Mouse (Mus musculus) cerebellum, adult 11 months (tissue): ENCODE data around the gene Siae.

ENCODE experiments used
- DNase-seq: peaks from one replicate; pipeline ENCODE4 v3.0.0; 2022

Gene Siae

DNA sequence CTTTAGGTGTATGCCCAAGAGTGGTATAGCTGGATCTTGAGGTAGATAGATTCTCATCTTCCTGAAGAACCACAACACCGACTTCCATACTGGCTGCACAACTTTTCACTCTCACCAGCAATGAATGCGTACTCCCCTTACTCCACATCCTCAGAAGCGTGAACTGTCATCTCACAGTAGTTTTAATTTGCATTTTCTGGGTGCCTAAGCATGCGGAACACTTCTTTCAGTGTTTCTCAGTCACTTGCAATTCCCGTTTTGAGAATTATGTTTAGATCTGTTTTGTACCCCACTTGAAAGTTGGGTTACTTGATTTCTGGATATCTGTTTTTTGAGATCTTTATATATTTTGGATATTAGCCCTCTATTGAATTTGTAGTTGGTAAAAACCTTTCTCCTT is 28.1 kb downstream of the Siae start:
- DNase-seq, result no peak

DNA sequence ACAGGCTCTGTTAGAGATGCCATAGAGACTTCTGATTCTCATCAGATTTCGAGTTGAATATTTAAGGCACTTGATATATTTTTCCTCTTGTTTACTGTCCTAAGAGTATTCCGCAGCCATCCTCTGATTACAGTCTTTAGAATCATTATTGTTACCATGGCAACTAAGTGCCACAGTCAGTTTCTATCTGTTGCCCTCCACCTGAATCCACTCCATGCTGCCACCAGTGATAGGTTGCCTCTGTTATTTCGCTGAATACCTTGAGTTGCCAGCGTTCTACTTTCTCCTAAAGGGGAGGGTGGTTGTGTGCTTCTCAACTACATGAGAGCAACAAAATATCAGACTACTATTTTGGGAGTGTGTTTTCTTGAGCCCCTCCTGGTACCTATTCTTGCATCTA is 31.2 kb downstream of the Siae start:
- DNase-seq, result no peak

DNA sequence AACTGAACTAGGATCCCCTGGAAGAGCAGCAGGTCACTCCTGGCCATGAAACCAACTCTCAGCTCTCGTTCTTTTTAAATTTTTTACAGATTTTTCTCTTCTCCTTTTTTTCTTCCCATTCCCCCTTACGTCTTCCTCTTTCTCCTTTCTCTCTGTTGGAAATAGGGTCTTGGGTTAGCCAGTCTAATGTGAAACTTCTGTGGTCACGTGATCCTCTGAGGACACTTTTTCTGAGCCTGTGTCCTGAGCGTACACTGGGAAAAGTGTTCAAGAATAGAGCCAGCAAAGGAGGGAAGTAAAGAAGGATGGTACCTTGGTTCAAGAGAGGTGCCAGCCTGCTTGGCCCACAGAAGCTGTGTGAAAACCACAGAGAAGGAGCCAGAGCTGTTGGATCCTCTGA is 34.9 kb downstream of the Siae start:
- DNase-seq, result no peak

DNA sequence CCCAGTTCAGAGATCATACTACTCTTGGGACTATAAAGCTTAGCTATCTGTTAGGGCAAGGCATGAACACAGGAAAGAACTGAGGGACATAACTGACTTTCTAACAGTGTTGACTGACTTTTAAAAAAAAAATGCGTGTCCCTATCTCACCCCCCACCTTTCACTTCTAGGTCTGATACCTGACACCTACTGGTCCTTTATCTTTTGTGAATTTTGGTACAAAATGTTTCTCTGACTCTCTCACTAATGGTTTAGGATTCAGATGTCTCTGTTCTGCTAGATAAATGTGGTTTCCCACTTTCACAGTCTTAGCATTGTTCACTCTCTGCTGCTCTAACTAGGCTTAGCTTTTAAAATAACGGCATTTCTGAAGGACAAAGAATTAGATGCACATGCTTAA is 36.5 kb downstream of the Siae start:
- DNase-seq, result no peak

DNA sequence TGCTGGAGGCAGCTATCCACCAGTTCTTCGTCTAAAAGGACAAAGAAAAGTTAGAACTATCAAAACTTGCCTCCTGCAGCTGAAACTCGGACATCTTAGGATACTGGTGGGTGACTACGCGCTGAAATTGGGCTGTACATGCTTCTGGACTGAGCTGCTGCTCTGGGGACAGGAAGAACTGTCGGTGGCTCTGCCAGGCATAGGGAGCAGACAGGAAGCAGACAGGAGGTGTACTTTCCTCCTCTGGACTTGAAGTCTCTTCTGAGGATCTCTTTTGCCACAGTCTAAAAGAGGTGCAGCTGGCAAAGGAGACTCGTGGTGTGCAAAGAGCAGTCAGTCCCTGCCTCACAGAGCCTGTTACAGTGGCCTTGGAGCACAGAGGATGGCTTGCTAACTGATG is 37.1 kb downstream of the Siae start:
- DNase-seq, result no peak

DNA sequence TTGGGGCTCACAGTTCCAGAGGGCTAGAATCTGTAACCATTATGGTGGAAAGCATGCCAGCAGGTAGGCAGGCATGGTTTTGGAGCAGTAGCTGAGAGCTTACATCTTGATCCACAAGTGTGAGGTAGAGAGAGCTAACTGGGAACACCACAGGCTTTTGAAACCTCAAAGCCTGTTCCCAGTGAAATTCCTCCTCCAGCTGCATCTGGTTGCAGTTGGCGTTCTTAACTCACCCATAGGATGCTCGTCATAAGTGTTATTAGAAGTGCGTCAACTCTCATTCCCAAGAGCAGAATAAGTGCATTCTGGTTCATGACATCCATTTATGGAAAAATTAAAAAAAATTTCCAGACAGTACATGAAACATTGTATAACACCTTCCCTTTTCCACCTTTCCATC is 38.2 kb downstream of the Siae start:
- DNase-seq, result no peak

DNA sequence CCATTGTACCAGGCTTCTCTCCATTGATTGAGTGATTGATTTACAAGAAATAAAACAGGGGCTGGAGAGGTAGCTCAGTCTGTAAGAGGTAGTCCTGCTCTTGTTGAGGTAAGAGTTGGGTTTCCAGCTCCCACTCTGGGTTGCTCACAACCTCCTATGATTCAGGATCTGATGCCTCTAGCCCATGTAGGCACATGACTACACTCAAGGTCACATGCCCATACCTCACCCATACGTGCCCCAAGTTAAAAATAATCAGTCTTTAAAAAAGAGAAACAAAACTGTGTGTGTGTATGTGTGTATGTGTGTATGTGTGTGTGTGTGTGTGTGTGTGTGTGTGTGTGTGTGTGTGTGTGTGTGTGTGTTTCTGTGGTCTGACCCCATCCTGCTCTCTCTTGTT is 40.1 kb downstream of the Siae start:
- no peak for DNase-seq

DNA sequence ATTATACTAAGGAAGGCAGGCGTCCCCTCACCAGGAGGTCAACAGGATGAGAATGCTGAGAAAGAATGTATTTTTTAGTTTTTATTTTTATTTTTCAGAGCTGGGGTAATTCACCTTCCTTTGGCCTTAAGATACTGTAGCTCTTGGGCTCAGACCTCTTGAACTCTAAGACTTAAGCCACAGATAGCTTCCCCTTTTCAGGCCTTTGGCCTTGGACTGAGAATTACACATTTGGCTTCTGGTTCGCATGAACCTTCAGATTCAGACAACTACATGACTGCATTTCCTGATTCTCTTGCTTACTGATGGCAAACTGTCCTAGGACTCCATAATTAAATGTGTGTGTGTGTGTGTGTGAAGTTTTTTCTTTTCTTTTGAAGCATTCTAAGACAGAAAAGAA is 43.1 kb downstream of the Siae start:
- no peak for DNase-seq

DNA sequence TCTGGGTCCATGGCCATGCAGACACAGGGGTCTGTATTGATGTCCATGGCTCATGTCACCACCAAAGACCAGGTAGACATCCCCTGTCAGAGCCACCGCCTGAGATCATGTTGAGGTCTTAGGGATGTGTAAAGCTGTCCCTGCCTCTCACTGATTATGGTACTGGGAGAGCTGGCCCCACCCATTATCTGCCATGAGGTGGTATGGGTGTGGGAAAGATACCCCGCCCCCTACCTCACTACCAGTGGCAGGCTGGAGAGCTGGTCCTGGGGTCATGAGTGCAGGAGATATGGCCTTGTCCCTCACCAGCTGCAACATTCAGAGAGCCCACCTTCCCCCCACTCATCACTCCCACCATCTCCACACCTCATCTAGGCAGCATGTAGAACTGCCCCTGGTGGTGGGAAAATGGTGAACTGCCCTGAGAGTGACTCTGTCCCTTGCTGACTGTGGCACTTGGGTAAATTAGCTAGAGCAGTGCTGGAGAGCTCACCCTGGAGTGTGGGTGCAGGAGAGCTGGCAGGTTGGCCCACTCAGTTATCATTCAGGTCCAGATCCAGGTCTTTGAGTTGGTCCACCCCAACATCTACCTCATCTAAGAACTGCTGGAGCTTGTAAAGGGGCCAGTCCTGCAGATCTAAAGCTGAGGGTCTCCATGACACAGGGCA is 45.2 kb downstream of the Siae start:
- no peak for DNase-seq

DNA sequence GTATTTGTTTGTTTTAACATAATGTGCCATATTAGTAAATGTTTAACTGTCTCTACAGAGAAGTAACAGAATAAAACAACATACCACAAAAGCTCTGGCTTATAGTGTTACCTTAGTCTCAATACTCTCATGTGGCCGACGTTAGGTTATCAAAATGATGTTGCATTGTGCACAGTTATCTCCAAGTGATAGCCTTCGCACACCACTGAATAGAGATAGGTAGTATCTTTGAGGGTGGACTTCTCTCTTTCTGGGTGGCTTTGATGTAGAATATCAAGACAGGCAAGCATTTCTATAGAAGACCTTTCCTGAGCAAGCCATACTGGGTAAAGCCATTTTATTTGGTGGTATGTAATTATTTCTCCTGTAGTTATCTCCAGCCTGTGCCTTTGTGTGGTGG is 49.6 kb downstream of the Siae start:
- DNase-seq, result no peak

DNA sequence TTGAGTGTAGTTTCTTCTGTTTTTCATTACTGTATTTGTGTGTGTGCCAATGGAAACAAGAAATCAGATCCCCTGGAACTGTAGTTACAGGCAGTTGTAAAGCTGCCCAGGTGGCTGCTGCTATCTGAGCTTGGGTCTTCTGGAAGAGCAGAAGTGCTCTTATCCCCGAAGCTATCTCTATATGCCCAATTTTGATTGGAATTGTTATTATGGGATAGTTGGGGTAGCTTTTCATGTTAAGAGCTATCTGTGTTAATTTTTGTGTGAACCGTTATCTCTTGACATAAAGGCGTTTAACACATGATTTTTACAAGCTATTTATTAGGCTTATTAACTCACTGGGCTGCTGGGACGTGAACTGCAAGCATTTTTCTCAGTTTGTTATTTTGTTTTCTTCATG is 54.1 kb downstream of the Siae start:
- DNase-seq, result no peak

DNA sequence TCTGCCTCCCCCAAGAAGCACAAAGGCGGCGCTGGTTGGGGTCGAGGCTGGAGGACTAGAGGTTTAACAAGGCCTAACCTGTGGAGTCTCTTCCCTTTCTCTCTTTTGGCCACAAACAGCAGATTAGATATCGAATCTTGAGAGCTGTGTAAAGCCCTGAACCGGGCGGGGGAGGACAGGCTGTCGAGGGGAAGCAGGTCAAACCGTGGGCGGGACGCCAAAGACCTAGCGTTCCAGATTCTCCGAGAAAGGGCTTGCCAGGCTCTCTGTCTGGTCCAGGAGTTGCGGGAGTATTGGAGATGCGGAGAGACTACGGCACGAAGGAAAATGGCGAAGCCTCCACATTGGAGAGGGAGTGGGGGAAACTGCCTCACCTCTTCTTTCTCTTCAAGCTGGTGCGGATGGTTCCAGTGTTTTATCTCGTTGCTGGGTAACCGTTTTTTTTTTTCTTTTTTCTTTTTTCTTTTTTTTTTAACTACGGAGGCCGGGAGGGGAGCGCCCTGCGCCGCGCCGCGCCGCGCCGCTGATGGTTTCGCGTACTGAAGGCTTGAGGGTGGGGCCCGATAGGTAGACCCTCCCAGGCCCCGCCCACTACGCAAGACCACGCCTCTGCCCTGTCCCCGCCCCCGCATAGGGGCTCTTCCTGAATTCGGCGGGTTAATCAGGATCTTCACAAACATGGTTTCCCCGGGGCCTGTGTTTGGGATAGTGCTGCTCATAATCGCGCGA is 57.8 kb downstream of the Siae start, which contains the start of gene Spa17:
Gene Spa17, minus strand, starts transcription at position 541 of the 729 bp plus-strand sequence.
- peak; percentile 86 for DNase-seq

DNA sequence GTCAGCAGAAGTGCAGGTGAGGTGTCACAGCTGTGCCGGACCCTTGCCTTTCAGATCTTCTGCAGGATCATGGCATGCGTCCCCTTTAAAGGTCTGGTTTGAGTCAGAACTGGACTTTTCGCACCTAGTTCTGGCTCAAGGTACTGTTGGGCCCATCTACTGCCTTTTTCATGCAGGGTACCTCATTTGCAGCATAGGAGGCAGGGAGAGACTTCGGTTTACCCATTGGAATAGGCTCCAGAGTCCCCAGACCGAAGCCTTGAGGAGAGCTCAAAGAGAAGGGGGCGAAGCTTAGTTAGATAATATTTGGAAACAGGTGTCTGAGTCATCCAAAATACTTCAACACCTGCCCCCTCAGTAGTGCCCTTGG is 58.4 kb downstream of the Siae start:
- no peak for DNase-seq

DNA sequence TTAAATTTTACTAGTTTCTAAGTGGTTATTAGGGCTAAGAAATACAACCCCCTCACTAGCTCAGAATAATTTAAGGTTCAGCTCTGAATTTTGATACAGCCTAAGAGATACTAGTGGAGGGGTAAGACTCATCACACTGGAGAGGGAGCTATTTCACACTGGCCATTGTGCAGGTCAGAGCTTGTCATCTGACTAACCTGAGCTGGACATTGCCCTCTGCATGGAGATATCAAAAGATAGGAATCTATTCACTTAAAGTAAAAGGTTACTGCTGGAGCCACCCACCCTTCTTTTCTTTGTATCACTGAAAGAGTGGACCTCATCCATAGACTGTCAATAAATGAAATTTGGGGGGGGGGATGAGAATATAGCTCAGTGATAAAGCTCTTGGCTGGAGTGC is 58.8 kb downstream of the Siae start:
- DNase-seq, result no peak

DNA sequence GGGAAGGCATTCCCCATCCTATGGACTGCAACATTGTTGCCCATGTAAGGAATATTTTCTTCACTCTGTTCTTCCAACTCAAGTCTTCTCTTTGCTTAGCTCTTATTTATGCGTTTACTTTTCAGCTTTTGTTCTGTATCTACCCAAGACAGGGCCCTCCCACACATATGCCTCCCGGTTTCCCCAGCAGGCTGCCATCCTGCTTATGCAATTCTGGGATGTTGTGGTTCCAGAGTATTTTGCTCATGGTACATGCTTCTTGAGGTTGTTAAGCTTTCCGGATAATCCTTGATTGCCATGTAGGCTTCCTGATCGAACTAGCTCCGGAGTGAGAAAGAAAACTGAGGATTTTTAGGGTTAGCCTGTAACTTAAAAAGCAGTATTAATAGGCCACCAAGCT is 59.7 kb downstream of the Siae start:
- no peak for DNase-seq

DNA sequence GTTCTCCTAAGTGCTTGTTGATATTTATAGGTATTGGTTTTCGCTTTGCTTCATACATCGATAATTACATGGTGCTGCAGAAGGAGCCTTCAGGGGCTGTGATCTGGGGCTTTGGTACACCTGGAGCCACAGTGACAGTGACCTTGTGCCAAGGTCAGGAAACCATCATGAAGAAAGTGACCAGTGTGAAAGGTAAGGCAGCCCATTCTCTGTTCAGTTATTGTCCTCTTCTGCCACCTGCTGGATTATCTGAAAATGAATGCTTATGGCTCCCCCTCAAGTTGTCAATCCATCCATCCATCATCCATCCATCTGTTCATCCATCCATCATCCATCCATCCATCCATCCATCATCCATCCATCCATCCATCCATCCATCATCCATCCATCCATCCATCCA is 61.3 kb downstream of the Siae start:
- peak; percentile 27 for DNase-seq

DNA sequence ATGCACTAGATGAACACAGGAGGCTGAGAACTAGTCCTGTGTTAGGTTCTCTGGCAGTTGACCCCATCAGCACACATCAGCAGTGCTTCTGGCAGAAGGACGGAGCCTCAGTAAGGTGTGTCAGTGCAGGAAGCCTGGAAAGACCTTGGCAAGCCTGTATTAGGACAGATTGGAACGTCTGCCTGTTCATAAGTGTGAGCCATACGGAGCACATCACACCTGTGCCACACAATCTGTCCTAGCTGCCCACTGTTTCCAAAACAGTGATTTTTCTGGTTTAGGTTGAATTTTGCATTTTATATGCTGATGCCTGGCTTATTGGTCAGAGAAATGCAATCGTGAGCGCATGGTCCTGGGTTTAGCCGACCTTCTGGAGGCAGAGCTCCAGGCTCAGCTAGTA is 65.8 kb downstream of the Siae start:
- DNase-seq, result peak; percentile 67

DNA sequence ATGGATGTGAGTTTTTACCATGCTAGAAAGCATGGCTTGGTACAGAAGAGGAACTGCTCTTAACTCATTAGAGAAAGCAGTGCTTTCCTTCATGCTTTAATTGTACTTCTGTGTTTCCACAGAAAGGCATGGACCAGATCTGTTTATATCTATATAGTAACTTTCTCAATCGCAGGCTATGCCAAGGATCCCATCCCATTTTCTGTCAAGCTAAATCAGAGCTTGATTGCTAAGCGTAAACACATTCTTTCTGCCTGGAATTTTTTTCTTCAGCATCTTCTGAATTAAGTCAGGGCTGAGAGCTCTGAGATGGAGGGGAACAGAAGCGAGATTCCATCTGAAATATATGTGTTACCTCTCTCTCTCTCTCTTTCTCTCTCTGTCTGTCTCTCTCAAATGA is 68.5 kb downstream of the Siae start:
- DNase-seq, result no peak

DNA sequence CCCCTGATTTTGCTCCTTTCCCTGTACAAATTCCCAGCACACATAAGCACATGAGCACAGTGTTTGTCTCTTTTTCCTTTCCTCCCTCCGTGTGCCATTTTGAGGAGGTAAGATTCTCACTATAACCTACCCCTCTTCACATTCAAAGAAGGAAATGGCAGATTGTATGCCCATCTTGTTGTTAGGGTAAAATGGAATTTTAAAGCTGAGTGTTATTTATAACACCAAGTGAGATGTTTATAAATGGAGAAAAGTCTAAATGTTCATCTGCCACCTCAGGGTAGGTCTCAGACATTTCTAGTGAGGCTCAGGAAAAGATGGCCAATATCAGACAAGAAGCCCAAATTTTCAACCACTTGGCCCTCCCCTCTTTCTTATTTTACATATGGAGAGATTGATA is 69.0 kb downstream of the Siae start:
- DNase-seq, result no peak

DNA sequence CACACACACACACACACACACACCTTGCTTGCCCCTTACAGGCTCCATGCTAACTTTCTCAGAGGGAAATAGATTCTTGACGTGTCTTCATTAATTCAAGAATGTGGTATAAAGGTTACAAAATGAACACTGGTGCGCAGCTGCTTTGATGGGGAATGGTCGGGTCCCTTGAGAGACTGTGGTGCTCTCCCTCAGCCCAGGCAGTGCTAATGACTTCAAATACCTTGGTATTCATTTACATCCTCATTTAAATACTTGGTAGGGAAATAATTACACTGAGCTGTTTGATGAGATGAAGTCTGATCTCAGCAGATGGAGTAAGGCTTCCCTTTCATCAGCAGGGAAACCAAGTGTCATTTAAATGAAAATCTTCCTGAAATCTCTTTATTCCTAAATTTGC is 69.6 kb downstream of the Siae start:
- no peak for DNase-seq

DNA sequence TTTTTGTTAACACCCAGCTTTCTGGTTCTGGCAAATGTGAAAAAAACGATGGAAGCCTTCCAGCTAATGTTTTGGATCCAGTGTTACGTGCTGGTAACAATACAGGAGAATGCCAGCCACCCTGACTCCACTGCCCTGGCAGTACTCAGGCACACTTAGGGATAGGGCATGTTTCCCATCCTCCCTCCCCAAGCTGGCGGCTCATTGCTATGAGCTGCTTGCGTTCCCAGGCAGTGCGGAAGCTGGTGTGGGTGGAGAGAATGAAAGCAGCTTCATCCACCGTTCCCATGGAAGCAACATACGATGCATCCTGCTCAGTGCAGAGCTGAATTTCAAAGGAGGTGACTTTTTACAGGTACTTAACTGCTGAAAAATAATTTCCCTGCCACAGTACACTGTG is 70.1 kb downstream of the Siae start:
- DNase-seq, result peak; percentile 42

DNA sequence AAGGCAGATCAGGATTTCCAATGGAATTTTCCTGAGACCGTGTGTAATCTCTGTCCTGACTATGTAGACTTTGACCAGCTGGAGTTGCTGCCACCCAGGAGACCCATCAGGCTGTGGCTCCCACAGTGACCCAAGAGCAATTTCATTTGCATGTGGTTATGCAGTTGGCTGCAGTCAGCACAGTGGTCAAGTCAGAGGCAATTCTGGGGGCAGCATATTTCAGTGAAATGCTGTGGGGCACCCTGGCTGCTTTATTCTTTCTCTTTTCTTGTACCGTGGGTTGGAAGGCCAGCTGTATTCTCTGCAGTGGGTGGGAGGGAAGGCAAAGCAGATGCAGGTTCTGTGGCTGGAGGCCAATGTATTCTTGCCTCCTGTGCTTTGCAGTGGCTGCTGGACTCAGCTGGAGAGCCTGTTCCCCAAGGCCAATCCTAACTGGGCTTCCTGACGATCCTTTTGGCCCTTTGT is 70.6 kb downstream of the Siae start:
- DNase-seq, result no peak

DNA sequence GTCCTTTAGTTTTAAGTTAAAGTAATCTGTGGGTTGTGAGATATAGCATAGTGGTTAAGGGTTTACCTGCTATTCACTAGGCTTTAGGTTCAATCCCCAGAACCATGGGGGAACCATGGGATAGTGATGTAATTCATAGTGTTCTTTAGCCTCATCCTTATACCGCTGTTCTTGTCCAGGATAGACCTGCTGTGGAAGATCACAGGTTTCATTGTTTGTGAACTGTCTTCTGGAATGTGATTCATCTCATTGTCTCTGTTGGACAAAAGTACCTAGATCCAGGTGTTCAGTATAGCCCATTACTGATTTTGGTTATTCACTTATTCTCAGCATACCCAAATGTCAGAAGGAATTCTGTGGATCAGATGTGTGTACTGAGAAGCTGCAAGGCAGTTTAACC is 71.8 kb downstream of the Siae start:
- DNase-seq, result no peak

DNA sequence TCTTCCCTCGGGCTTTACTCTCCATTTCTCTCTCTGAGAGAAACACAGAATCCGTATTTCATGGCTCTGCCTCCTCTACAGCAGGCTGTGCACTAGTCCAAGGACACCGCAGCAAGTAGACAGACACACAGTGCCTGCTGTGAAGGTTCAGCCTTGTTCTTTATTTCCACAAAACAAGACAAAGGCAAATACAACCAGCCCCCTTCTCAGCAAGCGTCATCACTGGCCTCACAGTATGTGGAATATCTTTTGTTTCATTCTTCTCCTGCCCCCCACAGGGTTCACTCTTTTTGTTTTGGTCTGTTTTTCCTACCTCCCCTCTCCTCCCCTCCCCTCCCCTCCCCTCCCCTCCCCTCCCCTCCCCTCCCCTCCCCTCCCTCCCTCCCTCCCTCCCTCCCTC is 73.1 kb downstream of the Siae start:
- no peak for DNase-seq

DNA sequence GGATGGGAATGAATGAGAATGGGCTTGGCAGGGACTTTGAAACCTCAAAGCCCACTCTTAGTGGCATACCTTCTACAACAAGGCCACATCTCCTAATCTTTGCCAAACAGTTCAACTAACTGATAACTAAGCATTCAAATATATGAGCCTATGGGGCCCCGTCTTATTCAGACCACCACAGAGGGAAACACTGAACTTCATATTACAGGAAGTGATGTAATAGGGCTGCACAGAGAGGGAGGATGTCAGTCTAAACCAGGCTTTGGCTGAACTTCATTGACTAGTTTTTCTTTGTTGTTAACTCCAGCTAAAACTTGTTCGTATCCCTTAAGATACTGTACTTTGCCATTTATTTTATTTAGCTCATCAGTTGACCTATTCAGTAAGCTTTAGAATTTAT is 74.4 kb downstream of the Siae start:
- DNase-seq, result no peak
